Mouse (Mus musculus) cerebellum, adult 2 months (tissue): ENCODE data around the gene Hoxa3. TPM values are rescaled to one million over a fixed set of nuclear protein-coding genes. Genes with fewer than 3 reads are reported as not detected.

ENCODE experiments used
- DNase-seq, 2 experiments: peaks; one replicate each; pipeline ENCODE4 v3.0.0; 2021
- H3K27ac ChIP-seq: fragments of 200-500 bp; 2 replicates; pipeline ENCODE4 v1.5.1; 2012; ENCODE audit warnings: low read length, control low read depth, inconsistent platforms; ENCODE audit not compliant: insufficient read depth
- H3K27me3 ChIP-seq: fragments of 200-500 bp; 2 replicates; pipeline ENCODE4 v1.6.1; 2012; ENCODE audit warnings: inconsistent platforms, mild to moderate bottlenecking, low read length, moderate library complexity; ENCODE audit not compliant: control insufficient read depth, insufficient read depth
- H3K4me1 ChIP-seq: fragments of 200-500 bp; 2 replicates; pipeline ENCODE4 v1.6.1; 2011; ENCODE audit warnings: low read length; ENCODE audit not compliant: control insufficient read depth, insufficient read depth
- H3K4me3 ChIP-seq: fragments of 200-500 bp; replicated peaks from 2 replicates; pipeline ENCODE3; 2011; ENCODE audit warnings: mild to moderate bottlenecking, low read depth, low read length, control low read depth; ENCODE audit not compliant: insufficient read depth
- CTCF ChIP-seq: fragments of 200-500 bp; IDR thresholded peaks from 2 replicates; pipeline ENCODE4 v1.5.1; 2011; ENCODE audit warnings: low read depth, mild to moderate bottlenecking, control low read depth, low read length, moderate library complexity, borderline replicate concordance; ENCODE audit not compliant: insufficient read depth
- POLR2A ChIP-seq: fragments of 200-500 bp; IDR thresholded peaks from 2 replicates; pipeline ENCODE4 v1.6.1; 2011; ENCODE audit warnings: low read length, control low read depth, borderline replicate concordance; ENCODE audit not compliant: insufficient read depth
- WGBS: fragments of 180-500 bp; shearing (Covaris S2); methylation state at CpG from one replicate; pipeline ENCODE4 v1.1.7; 2018; 5-methylcytosine and 5-hydroxymethylcytosine counted together
- polyA plus RNA-seq: library from polyadenylated mRNA; depleted of rRNA; stranded (reverse); fragments of >200 nt; gene quantifications from 2 replicates; pipeline ENCODE4 v1.2.3, GENCODE M21; 2012

Gene Hoxa3
- polyA plus RNA-seq, 1 experiment: 2.2 TPM

DNA sequence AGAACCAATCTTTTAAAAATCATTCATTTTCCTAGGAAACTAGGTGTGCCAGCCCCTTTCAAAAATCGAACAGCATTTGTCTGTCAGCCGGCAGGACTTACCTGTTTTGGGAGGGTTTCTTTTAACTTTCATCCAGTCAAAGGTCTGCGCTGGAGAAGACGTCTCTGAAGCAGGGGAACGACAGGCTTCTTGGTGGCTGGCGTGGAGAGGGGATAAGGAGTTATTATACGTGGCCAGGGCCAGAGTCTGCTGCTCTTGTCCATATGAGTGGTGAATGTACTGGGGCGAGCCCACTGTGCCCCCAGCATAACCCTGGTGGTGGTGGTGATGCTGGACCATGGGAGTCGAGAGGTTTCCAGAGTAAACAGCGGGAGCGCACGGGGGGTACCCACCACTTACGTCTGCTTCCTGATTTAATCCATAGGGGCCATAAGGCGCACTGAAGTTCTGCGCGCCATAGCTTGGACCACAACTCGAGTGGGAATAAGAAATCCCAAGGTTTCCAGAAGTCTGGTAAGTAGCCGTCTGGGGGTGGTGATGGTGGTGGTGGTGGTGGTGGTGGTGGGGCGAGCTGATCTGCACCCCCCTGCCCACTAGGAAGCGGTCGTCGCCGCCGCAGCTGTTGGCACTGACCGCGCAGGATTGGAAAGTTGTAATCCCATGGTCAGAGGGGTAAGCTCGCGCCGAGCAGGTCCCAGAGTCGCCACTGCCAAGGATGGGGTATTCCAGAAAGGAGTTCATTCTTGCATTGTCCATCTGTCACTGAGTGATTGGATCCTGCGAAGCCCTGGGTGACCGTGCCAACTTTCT, 55.5 kb downstream of the Hoxa3 start:
- no peak for DNase-seq
- WGBS: 2% methylated on average over 32 of the region's 32 CpGs
- H3K27me3 ChIP-seq: peaks cover 11% of the 10 kb centered on the region; the same call in 1 of the 2 replicates
- no peak overlapping the region for H3K27ac ChIP-seq
- TF ChIP-seq POLR2A: no peak
- TF ChIP-seq CTCF: no peak
- no peaks in the 10 kb centered on the region; the same call in 1 of the 2 replicates for H3K4me1 ChIP-seq
- no peak overlapping the region for H3K4me3 ChIP-seq

DNA sequence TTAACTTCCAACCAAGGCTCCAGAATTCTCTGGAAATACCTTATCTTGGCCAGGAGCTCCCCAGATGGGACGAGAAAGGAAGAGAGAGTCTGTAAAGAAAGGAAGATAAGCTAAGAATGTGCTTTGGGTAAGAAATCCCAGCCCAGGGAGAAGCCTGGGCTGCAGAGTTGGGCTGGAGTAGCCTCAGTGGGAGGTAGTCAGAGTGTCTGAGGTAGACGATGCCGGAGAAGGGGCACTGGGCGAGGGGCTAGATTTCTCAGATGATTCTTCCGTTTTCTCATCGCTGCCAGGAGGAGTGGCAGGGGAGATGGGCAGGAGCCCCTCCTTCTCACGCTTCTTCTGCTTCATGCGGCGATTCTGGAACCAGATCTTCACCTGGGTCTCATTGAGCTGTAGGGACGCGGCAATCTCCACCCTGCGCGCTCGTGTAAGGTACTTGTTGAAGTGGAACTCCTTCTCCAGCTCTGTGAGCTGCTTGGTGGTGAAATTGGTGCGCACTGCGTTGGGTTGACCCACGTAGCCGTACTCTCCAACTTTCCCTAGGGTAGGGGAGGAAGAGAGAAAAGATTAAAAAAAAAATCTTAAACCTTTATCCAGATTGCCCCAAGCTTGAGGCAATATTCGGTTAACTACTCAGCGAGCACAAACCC, 56.5 kb downstream of the Hoxa3 start:
- TF ChIP-seq POLR2A (no peak), CTCF (no peak)
- Histone ChIP-seq H3K4me1 (no peaks in the 10 kb centered on the region; the same call in 1 of the 2 replicates), H3K4me3 (no peak overlapping the region), H3K27me3 (peaks cover 11% of the 10 kb centered on the region; the same call in 1 of the 2 replicates), H3K27ac (no peak overlapping the region)
- WGBS: 3% methylated on average over 20 of the region's 20 CpGs
- DNase-seq: no peak

DNA sequence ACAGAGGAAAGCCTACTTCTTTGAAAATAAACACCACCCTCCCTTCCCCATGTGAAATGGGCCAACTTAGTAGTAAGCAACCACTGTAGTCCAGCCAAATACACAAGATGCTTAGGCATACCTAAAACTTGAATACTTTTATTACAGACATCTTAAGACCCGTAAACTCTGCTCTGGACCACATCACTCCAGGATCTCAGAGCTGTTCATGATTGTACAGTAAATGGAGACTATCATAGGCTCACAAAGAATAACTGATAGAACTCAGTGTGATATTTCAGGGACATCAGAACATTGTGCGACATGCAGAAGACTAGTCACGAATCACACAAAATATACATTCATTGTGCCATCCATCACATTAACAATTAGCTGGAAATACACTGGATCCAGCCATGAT, 57.7 kb downstream of the Hoxa3 start:
- DNase-seq: no peak
- Histone ChIP-seq H3K4me1 (no peaks in the 10 kb centered on the region; the same call in 1 of the 2 replicates), H3K27me3 (peaks cover 13% of the 10 kb centered on the region; the same call in 1 of the 2 replicates), H3K4me3 (no peak overlapping the region), H3K27ac (no peak overlapping the region)
- TF ChIP-seq POLR2A (no peak), CTCF (no peak)
- WGBS: 37% methylated on average over 3 of the region's 3 CpGs

DNA sequence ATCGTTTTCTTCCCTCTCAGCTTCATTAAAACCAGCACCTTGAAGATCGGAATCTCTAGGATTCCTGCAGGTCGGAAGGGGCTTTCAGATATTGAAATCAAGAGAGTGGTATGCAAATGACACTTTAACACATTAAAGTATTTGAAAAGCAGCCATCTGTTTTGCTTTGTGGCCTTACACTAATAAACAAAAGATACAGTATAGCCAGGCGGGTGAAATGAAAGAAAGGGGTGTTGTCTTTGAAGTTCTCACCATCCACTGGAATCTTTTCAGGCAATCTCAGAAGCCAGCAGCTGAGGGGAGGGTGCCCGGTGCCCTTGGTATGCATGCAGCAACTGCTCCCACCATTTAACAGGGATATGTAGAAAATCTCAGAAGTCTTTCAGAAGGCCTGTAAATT, 59.1 kb downstream of the Hoxa3 start:
- Histone ChIP-seq H3K27me3 (peaks cover 12% of the 10 kb centered on the region; the same call in 1 of the 2 replicates), H3K4me3 (no peak overlapping the region), H3K27ac (no peak overlapping the region), H3K4me1 (no peaks in the 10 kb centered on the region; the same call in 1 of the 2 replicates)
- DNase-seq: no peak
- TF ChIP-seq CTCF: no peak
- no peak for TF ChIP-seq POLR2A
- WGBS: 13% methylated on average over 5 of the region's 5 CpGs

- H3K4me3 ChIP-seq: no peak overlapping the region
- no peaks in the 10 kb centered on the region for H3K4me1 ChIP-seq
- TF ChIP-seq POLR2A: no peak
- no peak for TF ChIP-seq CTCF
- no peak overlapping the region for H3K27ac ChIP-seq
- peaks cover 8% of the 10 kb centered on the region; the same call in 1 of the 2 replicates for H3K27me3 ChIP-seq
- no peak for DNase-seq
- WGBS: 4% methylated on average over 6 of the region's 6 CpGs
Observed at GRCm38 (mm10) chr6:52153270-52153669, 59.9 kb downstream of the Hoxa3 start.

DNA sequence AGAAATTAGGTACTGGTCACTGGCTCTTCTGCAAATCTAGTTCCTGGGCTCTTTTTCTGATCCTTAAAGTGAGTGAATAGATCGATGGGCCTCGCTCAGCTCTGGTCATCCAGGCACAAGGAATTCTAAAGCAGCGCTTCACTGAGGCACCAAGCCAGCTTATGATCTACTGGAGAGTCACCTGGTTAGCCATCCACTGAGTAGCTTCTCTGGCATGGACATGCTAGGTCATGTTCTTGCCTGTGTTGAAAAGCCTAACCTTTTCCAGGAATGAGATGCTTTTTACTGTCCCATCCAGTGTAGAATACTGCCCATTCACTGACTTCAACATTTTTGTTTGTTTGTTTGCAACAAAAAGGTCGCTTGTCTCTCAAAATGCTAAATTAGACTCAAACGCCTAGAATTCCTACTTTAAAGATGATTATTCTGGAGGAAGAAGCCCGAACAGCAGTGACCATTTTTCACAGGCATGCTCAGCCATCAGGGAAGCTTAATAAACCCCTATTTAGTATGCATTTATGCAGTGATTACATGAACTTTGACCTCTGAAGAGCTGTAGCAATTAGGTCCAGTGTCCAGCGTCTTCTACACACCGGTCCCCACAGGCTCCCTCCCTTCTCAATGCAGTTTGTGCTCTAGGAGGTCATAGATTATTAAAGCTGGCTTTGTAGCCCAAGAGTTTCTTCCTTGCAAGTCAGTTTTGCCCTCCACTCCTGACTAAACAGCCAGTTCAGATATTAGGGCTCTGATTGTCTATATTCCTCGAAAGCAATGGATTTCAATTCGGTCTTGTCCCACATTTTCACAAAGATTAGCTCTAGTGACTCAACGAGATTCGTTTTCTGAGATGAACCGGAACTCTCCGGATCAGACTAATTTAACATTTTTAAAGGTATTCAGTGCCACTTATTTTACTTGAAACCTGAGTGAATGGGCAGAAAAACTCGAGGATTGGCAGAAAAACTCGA, 60.6 kb downstream of the Hoxa3 start:
- Histone ChIP-seq H3K4me3 (no peak overlapping the region), H3K4me1 (no peaks in the 10 kb centered on the region), H3K27ac (no peak overlapping the region), H3K27me3 (peaks cover 6% of the 10 kb centered on the region; the same call in 1 of the 2 replicates)
- no peak for DNase-seq
- 9% methylated on average over 16 of the region's 16 CpGs for WGBS
- no peak for TF ChIP-seq POLR2A
- no peak for TF ChIP-seq CTCF

DNA sequence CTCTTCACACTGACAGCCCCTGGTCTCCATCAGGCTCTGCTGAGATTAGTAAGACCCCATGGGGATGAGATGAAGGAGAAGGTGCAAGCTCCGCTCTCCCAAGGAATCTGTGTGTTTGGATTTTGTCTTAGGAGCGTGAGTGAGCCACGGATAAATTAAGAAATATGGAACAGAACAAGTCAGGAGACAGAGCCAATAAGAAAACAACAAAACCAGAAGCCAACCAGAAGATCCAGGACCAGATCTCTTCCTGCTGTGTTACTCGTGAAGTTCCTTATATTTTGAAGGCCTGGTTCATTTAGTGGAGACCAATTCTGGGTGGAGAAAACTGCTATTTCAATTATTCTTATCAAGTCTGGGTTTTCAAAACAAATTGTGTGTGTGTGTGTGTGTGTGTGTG, 61.6 kb downstream of the Hoxa3 start:
- no peak for DNase-seq
- H3K27me3 ChIP-seq: peaks cover 6% of the 10 kb centered on the region; the same call in 1 of the 2 replicates
- no peaks in the 10 kb centered on the region for H3K4me1 ChIP-seq
- no peak overlapping the region for H3K4me3 ChIP-seq
- WGBS: 10% methylated on average over 4 of the region's 4 CpGs
- no peak for TF ChIP-seq POLR2A
- TF ChIP-seq CTCF: no peak
- no peak overlapping the region for H3K27ac ChIP-seq
